Mouse (Mus musculus) forebrain, embryonic 13.5 days (tissue): Measurements from ENCODE around the gene Fam117a. TPM values are rescaled to one million over a fixed set of nuclear protein-coding genes. Genes with fewer than 3 reads are reported as not detected.
A peak's percentile ranks its signal among the peaks of the same experiment; 100 is the strongest.

Source experiments
- ATAC-seq: fragments of 200-750 bp; cut with Nextera tagmentation; 2 replicates; pipeline ENCODE4 v1.8.0; 2017
- H3K27ac ChIP-seq: fragments of 300-500 bp; sonication (generic); 2 replicates; pipeline ENCODE4 v1.5.1; 2015; ENCODE audit warnings: inconsistent platforms, mild to moderate bottlenecking, moderate library complexity
- H3K27me3 ChIP-seq: fragments of 300-500 bp; sonication (generic); 2 replicates; pipeline ENCODE4 v1.6.1; 2015; ENCODE audit warnings: mild to moderate bottlenecking, inconsistent platforms
- H3K36me3 ChIP-seq: fragments of 300-500 bp; sonication (generic); 2 replicates; pipeline ENCODE4 v1.6.1; 2015; ENCODE audit warnings: mild to moderate bottlenecking, inconsistent platforms; ENCODE audit not compliant: poor library complexity, severe bottlenecking
- H3K4me1 ChIP-seq: fragments of 300-500 bp; sonication (generic); 2 replicates; pipeline ENCODE4 v1.6.1; 2015; ENCODE audit warnings: inconsistent platforms
- H3K4me2 ChIP-seq: fragments of 300-500 bp; sonication (generic); 2 replicates; pipeline ENCODE4 v1.6.1; 2015; ENCODE audit warnings: inconsistent platforms, mild to moderate bottlenecking, moderate library complexity
- H3K4me3 ChIP-seq: fragments of 300-500 bp; sonication (generic); 2 replicates; pipeline ENCODE4 v1.5.1; 2015; ENCODE audit warnings: mild to moderate bottlenecking, inconsistent platforms
- H3K9ac ChIP-seq: fragments of 300-500 bp; sonication (generic); 2 replicates; pipeline ENCODE4 v1.6.1; 2015; ENCODE audit warnings: mild to moderate bottlenecking, inconsistent platforms
- H3K9me3 ChIP-seq: fragments of 300-500 bp; sonication (generic); replicated peaks from 2 replicates; pipeline ENCODE4 v1.6.1; 2016; ENCODE audit warnings: inconsistent platforms
- WGBS: fragments of 180-500 bp; shearing (Covaris S2); methylation state at CpG from one replicate; pipeline ENCODE4 v1.1.7; 2015; 5-methylcytosine and 5-hydroxymethylcytosine counted together
- polyA plus RNA-seq: library from polyadenylated mRNA; unstranded; fragments of >200 nt; fragmentation: Nextera tagmentation; extraction: Ambion mirVana; gene quantifications from 2 replicates; pipeline ENCODE4 v1.2.1, GENCODE M21; 2015

Fam117a gene
- polyA plus RNA-seq, 1 experiment from 2014 or later: 3.0 TPM

- no peak for ATAC-seq
- H3K36me3 ChIP-seq: 0 out of 2 replicates have a peak, but pooled peaks cover 6% of the 10 kb centered on the region
- H3K9me3 ChIP-seq: no peaks in the 10 kb centered on the region
- no peak overlapping the region for H3K27ac ChIP-seq
- no peak overlapping the region for H3K9ac ChIP-seq
- H3K27me3 ChIP-seq: no peaks in the 10 kb centered on the region
- WGBS: 95% methylated on average over 9 of the region's 9 CpGs
- H3K4me1 ChIP-seq: peaks cover 8% of the 10 kb centered on the region; the same call in 1 of the 2 replicates
- H3K4me2 ChIP-seq: no peak overlapping the region
- no peak overlapping the region for H3K4me3 ChIP-seq
Measured at GRCm38 (mm10) chr11:95353226-95353625, 16.4 kb downstream of the Fam117a start.

- H3K9me3 ChIP-seq: no peaks in the 10 kb centered on the region
- no peak for ATAC-seq
- H3K36me3 ChIP-seq: no peaks in the 10 kb centered on the region
- H3K9ac ChIP-seq: no peak overlapping the region
- peaks cover 8% of the 10 kb centered on the region; the same call in 1 of the 2 replicates for H3K4me1 ChIP-seq
- H3K27me3 ChIP-seq: no peaks in the 10 kb centered on the region
- no peak overlapping the region for H3K27ac ChIP-seq
- no peak overlapping the region for H3K4me3 ChIP-seq
- no peak overlapping the region for H3K4me2 ChIP-seq
- 94% methylated on average over 14 of the region's 14 CpGs for WGBS
Measured at GRCm38 (mm10) chr11:95354228-95354944, 17.6 kb downstream of the Fam117a start.

GRCm38 (mm10) chr11:95354945-95355660 is 18.3 kb downstream of the Fam117a start:
- Histone ChIP-seq H3K27ac (no peak overlapping the region), H3K36me3 (no peaks in the 10 kb centered on the region), H3K9ac (no peak overlapping the region), H3K4me3 (no peak overlapping the region), H3K27me3 (no peaks in the 10 kb centered on the region), H3K9me3 (no peaks in the 10 kb centered on the region), H3K4me1 (peaks cover 8% of the 10 kb centered on the region; the same call in 1 of the 2 replicates), H3K4me2 (no peak overlapping the region)
- ATAC-seq: no peak
- WGBS: 89% methylated on average over 12 of the region's 12 CpGs

GRCm38 (mm10) chr11:95355661-95356011 is 18.8 kb downstream of the Fam117a start:
- 88% methylated on average over 5 of the region's 5 CpGs for WGBS
- H3K4me3 ChIP-seq: no peak overlapping the region
- no peaks in the 10 kb centered on the region for H3K9me3 ChIP-seq
- ATAC-seq: no peak
- H3K27me3 ChIP-seq: no peaks in the 10 kb centered on the region
- peaks cover 8% of the 10 kb centered on the region; the same call in 1 of the 2 replicates for H3K4me1 ChIP-seq
- H3K27ac ChIP-seq: no peak overlapping the region
- H3K4me2 ChIP-seq: no peak overlapping the region
- H3K9ac ChIP-seq: no peak overlapping the region
- H3K36me3 ChIP-seq: no peaks in the 10 kb centered on the region

- ATAC-seq: no peak
- WGBS: 86% methylated on average over 7 of the region's 7 CpGs
- no peak overlapping the region for H3K4me2 ChIP-seq
Measured at GRCm38 (mm10) chr11:95356039-95356438, 19.2 kb downstream of the Fam117a start.

GRCm38 (mm10) chr11:95356469-95357273 is 19.9 kb downstream of the Fam117a start:
- no peak overlapping the region for H3K9ac ChIP-seq
- H3K27me3 ChIP-seq: no peaks in the 10 kb centered on the region
- ATAC-seq: 0 out of 2 replicates have a peak, but pooled peaks have one; percentile 55
- H3K4me1 ChIP-seq: peaks cover 8% of the 10 kb centered on the region; the same call in 1 of the 2 replicates
- H3K4me3 ChIP-seq: no peak overlapping the region
- H3K4me2 ChIP-seq: no peak overlapping the region
- no peaks in the 10 kb centered on the region for H3K9me3 ChIP-seq
- no peaks in the 10 kb centered on the region for H3K36me3 ChIP-seq
- WGBS: 78% methylated on average over 17 of the region's 17 CpGs
- peak overlapping the region; percentile 12; the same call in 1 of the 2 replicates for H3K27ac ChIP-seq

More at GRCm38 (mm10) chr11:95356039-95356438, 19.2 kb downstream of the Fam117a start:
- no peaks in the 10 kb centered on the region for H3K9me3 ChIP-seq
- H3K36me3 ChIP-seq: no peaks in the 10 kb centered on the region
- H3K27me3 ChIP-seq: no peaks in the 10 kb centered on the region
- peak overlapping the region; percentile 12; the same call in 1 of the 2 replicates for H3K27ac ChIP-seq
- no peak overlapping the region for H3K4me3 ChIP-seq
- H3K9ac ChIP-seq: no peak overlapping the region
- peaks cover 8% of the 10 kb centered on the region; the same call in 1 of the 2 replicates for H3K4me1 ChIP-seq

GRCm38 (mm10) chr11:95358263-95358662 is 21.4 kb downstream of the Fam117a start:
- H3K4me1 ChIP-seq: peaks cover 8% of the 10 kb centered on the region; the same call in 1 of the 2 replicates
- no peak overlapping the region for H3K4me3 ChIP-seq
- no peak overlapping the region for H3K9ac ChIP-seq
- ATAC-seq: no peak
- no peaks in the 10 kb centered on the region for H3K9me3 ChIP-seq
- H3K36me3 ChIP-seq: no peaks in the 10 kb centered on the region
- H3K27ac ChIP-seq: no peak overlapping the region
- no peaks in the 10 kb centered on the region for H3K27me3 ChIP-seq
- no peak overlapping the region for H3K4me2 ChIP-seq
- WGBS: 68% methylated on average over 3 of the region's 3 CpGs

- Histone ChIP-seq H3K4me3 (no peak overlapping the region), H3K36me3 (no peaks in the 10 kb centered on the region), H3K27ac (no peak overlapping the region), H3K9me3 (no peaks in the 10 kb centered on the region), H3K9ac (no peak overlapping the region), H3K27me3 (no peaks in the 10 kb centered on the region), H3K4me1 (no peaks in the 10 kb centered on the region), H3K4me2 (no peak overlapping the region)
- ATAC-seq: no peak
- 88% methylated on average over 5 of the region's 5 CpGs for WGBS
Measured at GRCm38 (mm10) chr11:95364388-95364787, 27.6 kb downstream of the Fam117a start.

- no peak overlapping the region for H3K4me3 ChIP-seq
- H3K36me3 ChIP-seq: no peaks in the 10 kb centered on the region
- H3K4me2 ChIP-seq: no peak overlapping the region
- WGBS: 89% methylated on average over 10 of the region's 10 CpGs
- H3K9ac ChIP-seq: no peak overlapping the region
- no peak overlapping the region for H3K27ac ChIP-seq
- H3K9me3 ChIP-seq: no peaks in the 10 kb centered on the region
- H3K27me3 ChIP-seq: no peaks in the 10 kb centered on the region
- no peaks in the 10 kb centered on the region for H3K4me1 ChIP-seq
- no peak for ATAC-seq
Measured at GRCm38 (mm10) chr11:95365596-95365995, 28.8 kb downstream of the Fam117a start.

GRCm38 (mm10) chr11:95366280-95366897 is 29.6 kb downstream of the Fam117a start:
- Histone ChIP-seq H3K4me2 (no peak overlapping the region), H3K4me3 (no peak overlapping the region), H3K9ac (no peak overlapping the region), H3K4me1 (no peaks in the 10 kb centered on the region), H3K9me3 (no peaks in the 10 kb centered on the region), H3K27me3 (no peaks in the 10 kb centered on the region), H3K36me3 (no peaks in the 10 kb centered on the region), H3K27ac (no peak overlapping the region)
- 79% methylated on average over 6 of the region's 6 CpGs for WGBS
- no peak for ATAC-seq

GRCm38 (mm10) chr11:95367011-95367735 is 30.4 kb downstream of the Fam117a start:
- H3K4me3 ChIP-seq: no peak overlapping the region
- H3K27ac ChIP-seq: no peak overlapping the region
- H3K9me3 ChIP-seq: no peaks in the 10 kb centered on the region
- WGBS: 89% methylated on average over 8 of the region's 8 CpGs
- no peaks in the 10 kb centered on the region for H3K27me3 ChIP-seq
- H3K4me1 ChIP-seq: no peaks in the 10 kb centered on the region
- no peak overlapping the region for H3K9ac ChIP-seq
- ATAC-seq: no peak
- H3K36me3 ChIP-seq: no peaks in the 10 kb centered on the region
- H3K4me2 ChIP-seq: no peak overlapping the region
